Mouse (Mus musculus) kidney, adult 2 months (tissue): ENCODE results near the gene Cdc123. TPM values are rescaled to one million over a fixed set of nuclear protein-coding genes. Genes with fewer than 3 reads are reported as not detected.

Experiments
- DNase-seq: peaks from one replicate; pipeline ENCODE4 v3.0.0; 2021
- H3K27ac ChIP-seq: fragments of 200-500 bp; 2 replicates; pipeline ENCODE4 v1.5.1; 2012; ENCODE audit warnings: low read depth, low read length, control low read depth, inconsistent platforms; ENCODE audit not compliant: insufficient read depth
- H3K27me3 ChIP-seq: fragments of 200-500 bp; replicated peaks from 2 replicates; pipeline ENCODE4 v1.6.1; 2012; ENCODE audit warnings: mild to moderate bottlenecking, moderate library complexity, low read length, inconsistent platforms; ENCODE audit not compliant: control insufficient read depth, insufficient read depth
- H3K36me3 ChIP-seq: fragments of 200-500 bp; 2 replicates; pipeline ENCODE4 v1.6.1; 2012; ENCODE audit warnings: mild to moderate bottlenecking, moderate library complexity, low read length, inconsistent platforms; ENCODE audit not compliant: control insufficient read depth, insufficient read depth
- H3K4me1 ChIP-seq: fragments of 200-500 bp; 2 replicates; pipeline ENCODE4 v1.6.1; 2011; ENCODE audit warnings: low read length; ENCODE audit not compliant: control insufficient read depth, insufficient read depth
- H3K4me3 ChIP-seq: fragments of 200-500 bp; 2 replicates; pipeline ENCODE4 v1.5.1; 2011; ENCODE audit warnings: mild to moderate bottlenecking, low read depth, low read length, control low read depth; ENCODE audit not compliant: insufficient read depth
- CTCF ChIP-seq: fragments of 200-500 bp; conservative IDR thresholded peaks from 2 replicates; pipeline ENCODE4 v1.5.1; 2011; ENCODE audit warnings: low read depth, mild to moderate bottlenecking, control low read depth, low read length, moderate library complexity, mixed read lengths; ENCODE audit not compliant: insufficient read depth, insufficient read length
- POLR2A ChIP-seq: fragments of 200-500 bp; IDR thresholded peaks from one replicate; pipeline ENCODE4 v1.6.1; 2011; ENCODE audit warnings: low read depth, low read length, control low read depth
- WGBS: fragments of 180-500 bp; shearing (Covaris S2); methylation state at CpG from one replicate; pipeline ENCODE4 v1.1.7; 2018; 5-methylcytosine and 5-hydroxymethylcytosine counted together
- polyA plus RNA-seq: library from polyadenylated mRNA; depleted of rRNA; stranded (reverse); fragments of >200 nt; gene quantifications from 2 replicates; pipeline ENCODE4 v1.2.3, GENCODE M21; 2012; rRNA removed

Cdc123 gene
- polyA plus RNA-seq, 1 experiment: 74.7 TPM

DNA sequence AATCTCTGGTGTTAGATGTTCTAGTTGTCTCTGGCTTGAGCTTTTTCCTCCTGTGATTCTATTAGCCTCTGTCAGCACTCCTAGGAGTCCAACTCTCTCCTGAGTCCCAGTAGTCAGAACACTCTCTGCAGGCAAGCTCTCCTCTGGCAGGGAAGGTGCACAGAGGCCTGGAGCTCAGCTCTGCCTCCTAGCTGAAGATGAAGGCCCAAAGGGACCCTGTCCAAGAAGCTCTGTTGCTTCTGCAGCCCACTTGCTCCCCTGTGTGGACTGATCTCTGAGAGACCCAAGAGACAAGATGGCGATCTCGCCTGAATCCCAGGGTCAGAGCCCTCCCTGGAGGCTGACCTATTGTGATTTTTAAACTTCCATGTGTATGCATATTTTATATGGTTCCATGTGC lies 86.4 kb downstream of the Cdc123 start:
- WGBS: 86% methylated on average over 2 of the region's 2 CpGs
- no peaks in the 10 kb centered on the region for H3K36me3 ChIP-seq
- H3K4me1 ChIP-seq: no peaks in the 10 kb centered on the region
- DNase-seq: no peak
- TF ChIP-seq POLR2A: no peak
- no peak for TF ChIP-seq CTCF
- no peak overlapping the region for H3K27ac ChIP-seq
- no peak overlapping the region for H3K4me3 ChIP-seq
- no peaks in the 10 kb centered on the region for H3K27me3 ChIP-seq

DNA sequence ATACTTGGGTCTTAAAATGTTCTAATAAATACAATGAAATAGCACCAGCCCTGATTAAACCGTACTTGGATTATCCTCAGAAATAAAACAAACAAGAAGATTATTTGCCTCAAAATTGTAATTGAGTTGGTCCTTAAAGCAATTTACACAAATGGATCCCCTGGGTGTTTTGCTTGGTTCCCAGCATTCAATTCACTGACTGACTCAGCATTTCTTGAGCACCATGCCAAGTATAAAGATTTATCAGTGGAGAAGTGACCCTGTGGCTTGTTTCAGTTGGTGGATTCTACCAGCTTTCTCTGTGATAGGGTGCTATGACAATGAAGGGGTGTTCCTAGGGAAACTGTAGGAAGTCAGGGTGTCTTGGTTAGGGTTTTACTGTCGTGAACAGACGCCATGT lies 94.1 kb downstream of the Cdc123 start:
- DNase-seq: no peak
- Histone ChIP-seq H3K27me3 (no peaks in the 10 kb centered on the region), H3K36me3 (no peaks in the 10 kb centered on the region), H3K4me1 (no peaks in the 10 kb centered on the region), H3K27ac (no peak overlapping the region), H3K4me3 (no peak overlapping the region)
- 95% methylated on average over 3 of the region's 3 CpGs for WGBS
- TF ChIP-seq POLR2A (no peak), CTCF (no peak)

DNA sequence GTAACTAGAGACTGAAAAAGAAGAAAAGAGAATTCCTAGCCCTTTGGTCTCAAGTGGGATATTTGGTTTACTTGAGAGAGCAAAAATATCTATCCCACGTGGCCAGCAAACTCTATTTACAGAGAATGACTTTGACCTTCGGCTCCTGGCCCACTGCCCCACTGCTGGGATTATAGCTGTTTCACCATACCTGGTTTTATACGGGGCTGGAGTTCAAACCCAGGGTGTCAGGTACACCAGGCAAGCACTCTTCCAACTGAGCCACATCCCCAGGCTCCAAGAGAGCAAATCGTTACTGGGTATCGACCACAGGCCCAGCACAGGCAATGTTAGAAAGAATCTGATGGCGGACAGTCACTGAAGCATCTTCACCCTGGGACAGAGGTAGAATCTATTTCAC lies 95.8 kb downstream of the Cdc123 start:
- H3K4me1 ChIP-seq: no peaks in the 10 kb centered on the region
- no peak overlapping the region for H3K27ac ChIP-seq
- H3K4me3 ChIP-seq: no peak overlapping the region
- TF ChIP-seq POLR2A: no peak
- TF ChIP-seq CTCF: no peak
- no peaks in the 10 kb centered on the region for H3K36me3 ChIP-seq
- H3K27me3 ChIP-seq: no peaks in the 10 kb centered on the region
- DNase-seq: peak; percentile 48
- WGBS: 64% methylated on average over 6 of the region's 6 CpGs

DNA sequence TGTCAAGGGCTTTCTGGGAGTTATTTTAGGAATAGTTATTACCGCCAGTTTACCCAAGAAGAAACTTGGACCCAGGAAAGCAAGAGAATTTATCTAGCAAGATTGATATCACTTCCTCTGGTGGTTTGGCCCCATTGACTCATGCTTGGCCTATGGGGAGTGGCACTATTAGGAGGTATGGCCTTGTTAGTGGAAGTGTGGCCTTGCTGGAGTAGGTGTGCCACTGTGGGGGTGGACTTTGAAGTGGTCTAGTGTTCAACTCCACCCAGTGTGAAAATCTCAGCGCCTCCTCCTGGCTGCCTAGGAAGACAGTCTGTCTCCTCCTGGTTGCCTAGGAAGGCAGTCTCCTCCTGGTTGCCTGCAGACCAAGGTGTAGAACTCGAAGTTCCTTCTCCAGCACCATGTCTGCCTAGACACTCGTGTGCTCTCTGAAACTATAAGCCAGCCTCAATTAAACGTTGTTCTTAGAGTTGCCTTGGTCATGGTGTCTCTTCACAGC lies 97.4 kb downstream of the Cdc123 start:
- Histone ChIP-seq H3K27me3 (no peaks in the 10 kb centered on the region), H3K4me1 (no peaks in the 10 kb centered on the region), H3K4me3 (no peak overlapping the region), H3K27ac (no peak overlapping the region), H3K36me3 (no peaks in the 10 kb centered on the region)
- WGBS: 87% methylated on average over 5 of the region's 5 CpGs
- DNase-seq: no peak
- no peak for TF ChIP-seq CTCF
- TF ChIP-seq POLR2A: no peak

DNA sequence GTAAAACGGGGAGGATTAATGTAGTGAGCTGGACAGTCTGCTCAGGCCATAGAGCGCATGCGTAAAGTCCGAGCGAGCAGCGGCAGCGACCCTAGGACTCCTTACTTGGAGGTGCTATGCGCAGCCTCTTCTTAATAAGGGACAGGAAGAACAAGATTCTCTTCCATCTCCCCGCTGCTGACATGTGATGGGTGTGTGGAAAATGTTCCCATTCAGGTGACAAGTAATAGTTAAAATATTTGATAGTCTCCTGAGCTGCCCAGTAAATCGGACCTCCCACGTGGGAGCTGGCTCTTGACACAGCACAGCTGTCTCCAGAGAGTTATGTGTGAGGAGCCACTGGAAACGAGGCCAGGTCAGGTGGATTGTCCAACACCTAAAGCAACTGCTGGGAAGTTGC lies 98.4 kb downstream of the Cdc123 start:
- WGBS: 26% methylated on average over 12 of the region's 12 CpGs
- peak; percentile 6 for DNase-seq
- Histone ChIP-seq H3K4me1 (no peaks in the 10 kb centered on the region), H3K36me3 (no peaks in the 10 kb centered on the region), H3K27ac (no peak overlapping the region), H3K27me3 (no peaks in the 10 kb centered on the region), H3K4me3 (no peak overlapping the region)
- no peak for TF ChIP-seq POLR2A
- no peak for TF ChIP-seq CTCF

Other genes with a start within 250 kb of the Cdc123 start
- gene Camk1d, start 130.6 kb downstream of the Cdc123 start, polyA plus RNA-seq: 0.80 and 1.0 TPM in 2 replicates
- 9.3 and 13.2 TPM in 2 replicates for gene Nudt5, start 145 bp downstream of the Cdc123 start, polyA plus RNA-seq
- 2.1 TPM in 2 replicates for gene Gm13199, start 17.8 kb upstream of the Cdc123 start, polyA plus RNA-seq
- 23.3 and 26.7 TPM in 2 replicates for gene Sec61a2, start 50.3 kb upstream of the Cdc123 start, polyA plus RNA-seq
- 25.2 and 27.0 TPM in 2 replicates for gene Dhtkd1, start 97.6 kb upstream of the Cdc123 start, polyA plus RNA-seq
- gene Upf2, start 106.3 kb upstream of the Cdc123 start, polyA plus RNA-seq: 2.8 and 4.3 TPM in 2 replicates